Mouse (Mus musculus) testis, postnatal 10 days (tissue): ENCODE data around the gene Zswim8.
"Not testable (repeated sequence)": the region's sequence is repeated elsewhere in the genome, so short reads cannot be mapped to it uniquely, and the experiment has no call there.

Experiments used
- DNase-seq: peaks from one replicate; pipeline ENCODE4 v3.0.0; 2021; ENCODE audit warnings: low spot score

The Zswim8 gene

DNA sequence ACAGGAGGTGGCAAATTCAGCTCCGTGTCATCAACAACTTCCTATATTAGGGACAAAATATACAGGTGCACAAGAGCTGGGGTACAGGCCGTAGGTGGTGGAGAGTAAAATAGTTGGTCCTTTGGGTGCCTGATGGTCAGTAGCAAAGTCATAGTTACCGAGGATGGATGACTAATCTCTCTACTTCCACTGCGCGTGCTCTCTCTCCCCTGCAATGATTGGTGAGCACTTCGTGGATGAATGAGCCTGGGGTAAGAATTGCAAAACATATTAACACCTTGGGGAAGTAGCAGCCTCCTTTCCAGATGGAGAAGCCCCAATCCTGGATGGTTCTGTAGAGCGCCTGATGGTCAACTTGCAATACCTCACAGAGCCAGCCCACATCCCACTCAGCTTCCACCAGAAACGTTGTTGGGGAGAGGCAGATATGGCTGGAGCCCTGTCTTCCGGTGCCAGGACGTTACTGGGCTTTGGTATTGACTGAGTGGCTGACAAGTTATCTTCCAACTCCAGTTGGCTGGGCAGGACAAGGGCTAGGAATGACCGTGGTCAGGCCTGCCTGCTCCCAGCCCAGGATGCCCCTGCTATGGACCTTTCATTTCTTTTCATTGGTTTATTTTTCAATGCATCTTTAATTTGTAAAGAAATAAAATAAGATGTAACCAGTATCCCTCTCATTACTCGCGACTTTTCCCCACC is 13.0 kb upstream of the Zswim8 start:
- DNase-seq = no peak

- DNase-seq = peak; percentile 93
Measured at GRCm38 (mm10) chr14:20694884-20695760, 12.2 kb upstream of the Zswim8 start, which contains the start of gene Fut11. Gene Fut11, plus strand, starts transcription at chr14:20694968.

DNA sequence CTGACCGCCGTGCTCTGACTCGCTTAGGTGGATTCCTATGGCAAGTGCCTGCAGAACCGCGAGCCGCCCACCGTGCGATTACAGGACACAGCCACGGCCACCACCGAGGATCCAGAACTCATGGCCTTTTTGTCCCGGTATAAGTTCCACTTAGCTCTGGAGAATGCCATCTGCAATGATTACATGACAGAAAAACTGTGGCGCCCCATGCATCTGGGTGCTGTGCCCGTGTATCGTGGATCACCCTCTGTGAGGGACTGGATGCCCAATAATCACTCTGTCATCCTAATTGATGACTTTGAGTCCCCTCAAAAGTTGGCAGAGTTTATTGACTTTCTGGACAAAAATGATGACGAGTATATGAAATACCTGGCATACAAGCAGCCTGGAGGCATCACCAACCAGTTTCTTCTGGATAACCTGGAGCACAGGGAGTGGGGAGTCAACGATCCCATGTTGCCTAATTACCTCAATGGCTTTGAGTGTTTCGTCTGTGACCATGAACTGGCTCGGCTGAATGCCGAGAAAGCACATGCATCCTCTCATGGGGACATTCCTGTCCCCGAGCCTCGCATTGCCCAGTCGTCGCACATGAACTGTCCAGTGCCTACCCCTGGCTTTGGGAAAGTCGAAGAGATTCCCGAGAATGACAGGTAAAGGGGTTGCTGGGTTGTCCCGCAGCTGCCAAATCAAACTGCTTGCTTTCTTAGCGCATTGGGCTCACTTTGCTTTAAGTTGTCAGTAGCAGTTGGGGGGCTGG is 11.4 kb upstream of the Zswim8 start:
- DNase-seq = no peak

DNA sequence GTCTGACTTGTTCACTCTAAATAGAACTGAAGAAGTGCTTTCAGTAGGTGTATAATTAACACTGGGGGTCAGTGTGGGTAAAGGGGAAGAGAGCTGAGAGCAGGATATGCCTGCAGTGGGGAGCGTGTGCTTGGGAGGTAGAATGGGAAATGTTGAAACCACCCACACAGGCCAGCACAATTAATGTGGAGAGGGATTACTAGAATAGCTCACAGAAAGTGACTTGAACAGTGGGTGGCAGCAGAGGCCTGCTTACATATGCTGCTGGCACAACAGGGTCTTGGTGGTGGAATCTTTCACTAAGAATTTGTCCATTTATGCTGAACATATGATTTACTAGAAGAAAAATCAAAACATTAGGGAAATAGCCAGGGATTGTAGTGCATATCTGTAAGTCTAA is 10.4 kb upstream of the Zswim8 start:
- DNase-seq = peak; percentile 72

- DNase-seq = no peak
Measured at GRCm38 (mm10) chr14:20698515-20698914, 8.8 kb upstream of the Zswim8 start.

DNA sequence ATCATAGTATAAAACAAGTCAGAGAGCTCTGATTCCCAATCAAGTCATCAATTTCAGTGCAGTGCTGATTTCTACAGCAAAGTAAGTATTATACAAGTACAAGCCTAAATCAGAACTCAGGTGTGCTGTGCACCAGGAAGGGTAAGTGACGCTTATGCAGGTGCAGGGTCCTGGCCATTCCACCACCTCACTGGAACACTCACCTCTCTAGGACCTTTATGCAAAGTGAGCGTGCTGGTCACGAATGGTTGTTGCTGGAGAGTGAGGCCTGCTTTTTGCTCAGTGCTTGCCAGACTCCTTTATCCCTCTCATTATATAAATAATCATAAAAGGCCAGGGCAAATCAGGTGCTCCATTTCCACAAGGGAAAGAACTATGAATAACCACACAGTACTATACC is 7.0 kb upstream of the Zswim8 start:
- DNase-seq = no peak

DNA sequence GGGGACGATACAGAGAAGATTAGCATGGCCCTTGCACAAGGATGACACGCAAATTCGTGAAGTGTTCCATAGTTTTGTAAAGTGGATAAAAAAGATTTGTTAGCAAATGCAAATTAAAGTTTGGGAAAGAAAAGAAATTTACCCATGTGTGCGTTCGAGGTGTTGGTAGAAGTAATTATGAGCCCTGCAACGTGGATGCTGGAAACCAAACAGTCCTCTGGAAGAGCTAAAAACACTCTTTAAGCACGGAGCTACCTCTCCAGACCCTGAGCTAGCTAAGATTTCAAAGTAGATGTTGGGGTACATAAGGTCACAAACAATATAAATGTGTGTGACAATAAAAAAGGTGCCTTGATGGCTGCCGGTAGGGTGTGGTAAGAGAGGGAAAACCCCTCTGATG is 5.8 kb upstream of the Zswim8 start:
- no peak for DNase-seq

- DNase-seq = no peak
Measured at GRCm38 (mm10) chr14:20702096-20702740, 5.1 kb upstream of the Zswim8 start.

DNA sequence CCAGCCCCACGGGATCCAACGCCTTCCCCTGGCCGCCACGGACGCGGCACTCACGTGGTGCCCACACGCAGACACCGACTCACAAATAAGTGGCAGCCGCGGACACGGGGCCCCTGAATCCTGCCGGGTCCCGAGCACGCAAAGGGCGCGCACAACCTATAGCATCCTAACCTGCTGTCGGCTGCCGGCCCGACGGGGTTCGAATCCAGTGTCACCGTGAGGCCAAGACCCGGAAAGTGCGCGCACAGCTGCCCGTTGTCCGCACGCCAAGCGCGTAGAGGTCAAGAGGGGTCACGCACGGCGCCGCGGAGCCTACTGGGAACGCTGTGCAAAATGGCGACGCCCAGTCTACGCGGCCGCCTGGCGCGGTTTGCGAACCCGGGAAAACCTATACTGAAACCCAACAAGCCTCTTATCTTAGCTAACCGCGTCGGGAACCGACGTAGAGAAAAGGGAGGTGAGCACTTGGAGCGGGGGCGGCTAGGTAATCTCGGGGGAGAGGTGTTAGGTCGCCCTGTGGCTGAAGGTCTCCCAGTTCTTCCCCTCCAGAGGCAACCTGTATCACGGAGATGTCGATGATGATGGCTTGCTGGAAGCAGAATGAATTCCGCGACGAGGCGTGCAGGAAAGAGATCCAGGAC is 4.5 kb upstream of the Zswim8 start, which contains the start of gene Chchd1:
Chchd1 (plus strand) TSS at position 266 of the 641 bp plus-strand sequence.
- DNase-seq = peak; percentile 95

DNA sequence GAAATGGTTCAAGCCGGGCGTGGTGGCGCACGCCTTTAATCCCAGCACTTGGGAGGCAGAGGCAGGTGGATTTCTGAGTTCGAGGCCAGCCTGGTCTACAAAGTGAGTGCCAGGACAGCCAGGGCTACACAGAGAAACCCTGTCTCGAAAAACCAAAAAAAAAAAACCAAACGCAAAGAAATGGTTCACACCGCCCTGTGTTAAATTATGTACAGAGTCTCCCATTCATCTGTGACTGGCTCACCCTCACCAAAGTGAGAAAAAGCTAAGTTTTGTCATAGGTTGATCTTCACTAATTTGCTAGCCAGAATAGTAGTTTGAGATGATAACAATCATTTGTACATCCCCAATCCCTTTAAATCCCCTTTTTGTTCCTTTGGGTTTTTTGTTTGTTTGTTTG is 3.9 kb upstream of the Zswim8 start:
- DNase-seq = not testable (repeated sequence)

DNA sequence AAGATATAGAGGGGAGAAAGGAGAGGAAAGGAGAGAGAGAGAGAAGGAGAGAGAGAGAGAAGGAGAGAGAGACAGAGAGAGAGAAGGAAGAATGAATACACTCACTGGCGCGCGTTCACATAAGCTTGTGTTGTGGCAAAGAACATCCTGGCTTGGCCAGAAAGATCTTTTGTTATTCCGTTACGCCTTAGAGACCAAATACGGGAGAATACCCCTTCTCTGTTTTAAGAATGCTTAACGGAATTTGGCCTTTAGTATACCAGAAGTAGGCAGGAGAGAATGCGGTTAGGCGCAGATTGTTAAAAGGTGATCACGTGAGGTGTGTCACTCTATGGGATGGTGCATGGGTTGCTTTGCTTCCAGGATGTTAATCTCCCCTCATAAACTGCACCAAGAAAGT is 887 bp downstream of the Zswim8 start:
- no peak for DNase-seq

DNA sequence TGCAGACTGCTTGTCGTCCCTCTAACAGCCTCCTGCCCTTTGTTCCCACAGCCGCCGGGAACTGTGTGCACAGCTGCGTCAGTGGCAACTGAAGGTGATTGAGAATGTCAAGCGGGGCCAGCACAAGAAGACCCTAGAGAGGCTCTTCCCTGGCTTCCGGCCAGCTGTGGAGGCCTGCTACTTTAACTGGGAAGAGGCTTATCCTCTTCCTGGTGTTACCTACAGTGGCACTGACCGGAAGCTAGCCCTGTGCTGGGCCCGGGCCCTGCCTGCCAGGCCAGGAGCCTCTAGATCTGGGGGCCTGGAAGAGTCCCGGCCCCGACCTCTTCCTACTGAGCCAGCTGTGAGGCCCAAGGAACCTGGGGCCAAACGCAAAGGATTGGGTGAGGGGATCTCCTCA is 6.5 kb downstream of the Zswim8 start:
- peak; percentile 39 for DNase-seq

DNA sequence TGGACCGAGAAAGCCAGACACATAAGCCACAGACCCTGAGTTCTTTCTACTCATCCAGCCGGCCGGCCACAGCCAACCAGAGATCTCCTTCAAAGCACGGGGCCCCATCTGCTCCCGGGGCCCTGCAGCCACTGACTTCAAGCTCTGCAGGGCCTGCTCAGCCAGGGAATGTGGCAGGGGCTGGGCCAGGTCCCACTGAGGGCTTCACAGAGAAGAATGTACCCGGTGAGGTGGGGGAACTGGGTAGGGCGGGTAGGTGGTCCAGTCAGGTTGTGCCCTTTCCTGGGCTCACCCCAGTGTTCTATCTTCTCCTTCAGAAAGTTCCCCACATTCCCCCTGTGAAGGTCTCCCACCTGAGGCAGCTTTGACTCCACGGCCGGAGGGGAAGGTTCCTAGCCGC is 11.1 kb downstream of the Zswim8 start:
- no peak for DNase-seq

- DNase-seq = no peak
Measured at GRCm38 (mm10) chr14:20719767-20720166, 12.4 kb downstream of the Zswim8 start.

DNA sequence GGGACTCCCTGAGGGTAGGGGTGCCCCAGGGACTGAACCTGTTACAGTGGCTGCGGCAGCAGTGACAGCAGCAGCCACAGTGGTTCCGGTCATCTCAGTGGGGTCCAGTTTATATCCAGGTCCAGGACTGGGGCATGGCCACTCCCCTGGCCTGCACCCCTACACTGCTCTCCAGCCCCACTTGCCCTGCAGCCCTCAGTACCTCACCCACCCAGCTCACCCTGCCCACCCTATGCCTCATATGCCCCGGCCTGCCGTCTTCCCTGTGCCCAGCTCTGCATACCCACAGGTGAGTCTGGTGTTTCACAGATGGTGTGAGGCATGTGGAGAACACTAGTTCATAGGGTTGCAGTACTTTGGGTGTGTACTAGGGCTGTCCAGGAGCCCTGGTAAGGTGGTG is 14.0 kb downstream of the Zswim8 start:
- DNase-seq = no peak

- peak; percentile 38 for DNase-seq
Measured at GRCm38 (mm10) chr14:20723006-20723405, 15.7 kb downstream of the Zswim8 start.

DNA sequence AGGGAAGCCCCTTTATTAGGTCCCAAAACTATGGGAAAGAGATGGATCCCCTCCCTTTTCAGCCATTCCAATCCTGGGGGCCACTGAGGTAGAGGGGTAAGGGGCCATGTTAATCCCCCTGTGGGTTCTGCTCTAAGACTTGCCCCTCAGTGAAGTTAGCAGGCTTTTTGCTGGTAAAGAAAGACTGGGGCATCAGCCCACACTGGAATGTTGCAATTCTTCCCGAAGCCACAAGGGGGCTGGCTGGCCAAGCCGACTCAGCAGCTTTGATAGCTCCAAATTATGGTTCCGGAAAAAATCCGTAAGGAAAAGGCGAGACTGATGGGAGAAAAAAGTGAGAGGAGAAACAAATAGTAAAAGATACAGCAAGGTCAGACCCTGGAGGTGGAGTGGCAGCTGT is 16.7 kb downstream of the Zswim8 start:
- peak; percentile 82 for DNase-seq

DNA sequence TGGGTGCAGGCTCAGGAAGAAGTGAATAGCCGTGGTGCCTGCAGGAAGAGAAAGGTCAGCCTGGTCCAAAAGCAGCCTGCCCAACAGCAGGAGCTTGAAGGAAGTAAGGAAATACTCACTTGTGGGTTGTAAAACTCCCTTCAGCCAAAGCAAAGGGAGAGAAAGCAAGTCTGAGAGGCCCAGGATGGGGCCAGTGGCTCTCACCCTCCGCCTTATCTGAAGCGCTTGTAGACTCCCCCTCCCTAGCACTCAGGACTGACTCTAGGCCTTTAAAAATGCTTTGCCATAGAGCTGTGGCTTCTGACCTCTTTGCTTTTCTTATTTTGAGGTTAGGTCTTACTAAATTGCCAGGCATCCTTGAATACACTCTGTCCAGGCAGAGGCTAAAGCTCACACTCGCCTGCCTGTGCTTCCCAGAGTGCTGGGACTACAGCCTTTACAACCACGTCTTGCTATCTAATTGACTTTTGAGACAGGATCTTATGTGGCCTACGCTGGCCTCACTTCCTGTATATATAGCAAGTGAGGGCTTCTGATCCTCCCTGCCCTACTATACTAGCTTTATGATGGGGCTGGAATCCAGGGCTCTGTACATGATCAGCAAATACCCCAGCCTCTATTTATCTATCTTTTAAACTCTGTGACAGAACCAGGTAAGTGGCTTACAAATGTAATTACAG is 18.4 kb downstream of the Zswim8 start:
- DNase-seq = no peak

- DNase-seq = no peak
Measured at GRCm38 (mm10) chr14:20729871-20730270, 22.5 kb downstream of the Zswim8 start.

DNA sequence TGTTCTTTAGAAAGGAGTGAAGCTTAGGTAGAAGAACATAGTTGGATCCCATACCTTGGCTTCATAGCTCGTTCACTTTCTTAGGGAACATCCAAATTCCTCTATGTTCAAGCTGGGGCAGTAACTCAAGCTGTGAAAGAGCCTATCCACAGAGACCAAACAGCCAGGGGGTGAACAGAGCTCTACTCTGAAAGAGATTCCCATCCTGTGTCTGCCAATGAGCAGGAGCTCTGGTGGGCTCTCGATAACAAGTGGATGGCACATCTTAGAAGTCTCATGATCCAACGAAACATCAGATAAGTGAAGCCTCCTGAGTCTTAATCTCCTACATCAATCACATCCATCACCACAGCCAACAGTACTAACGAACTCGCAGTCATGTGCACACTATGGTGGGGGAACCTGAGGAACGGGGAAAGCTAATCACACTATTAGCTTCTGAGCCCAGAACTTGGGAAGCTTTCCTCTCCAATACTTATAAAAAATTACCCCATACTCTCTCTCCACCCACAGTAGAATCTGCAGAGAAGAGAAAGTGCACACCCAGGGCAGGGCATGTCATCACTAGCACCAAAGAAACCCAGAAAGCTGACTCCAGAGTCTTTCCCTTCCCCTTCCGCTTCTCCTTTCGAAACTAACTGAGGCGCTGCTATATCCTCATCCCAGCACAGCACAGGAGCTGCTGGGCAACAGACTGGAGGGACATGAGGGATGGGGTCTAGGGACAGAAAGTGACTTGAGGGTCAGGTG is 23.7 kb downstream of the Zswim8 start:
- no peak for DNase-seq
